Mouse (Mus musculus) liver, embryonic 14.5 days (tissue): ENCODE results near the gene Actr10.

Experiments used
- CTCF ChIP-seq: IDR thresholded peaks from 2 replicates; pipeline ENCODE4 v1.5.1; 2016; ENCODE audit warnings: antibody characterized with exemption, low read depth, control low read depth
- EP300 ChIP-seq: IDR thresholded peaks from 2 replicates; pipeline ENCODE4 v1.6.1; 2016; ENCODE audit warnings: antibody characterized with exemption, low read depth

- TF ChIP-seq CTCF (no peak), EP300 (no peak)
These were observed 61.8 kb downstream of the Actr10 start for GRCm38 (mm10) chr12:70999423-70999903.
